Mouse (Mus musculus) retina, postnatal 1 day (tissue): ENCODE data around the gene Kcnt2.
A peak's percentile ranks its signal among the peaks of the same experiment; 100 is the strongest.

Experiments used
- DNase-seq: peaks from one replicate; pipeline ENCODE4 v3.0.0-alpha.2; 2012

The Kcnt2 gene

DNA sequence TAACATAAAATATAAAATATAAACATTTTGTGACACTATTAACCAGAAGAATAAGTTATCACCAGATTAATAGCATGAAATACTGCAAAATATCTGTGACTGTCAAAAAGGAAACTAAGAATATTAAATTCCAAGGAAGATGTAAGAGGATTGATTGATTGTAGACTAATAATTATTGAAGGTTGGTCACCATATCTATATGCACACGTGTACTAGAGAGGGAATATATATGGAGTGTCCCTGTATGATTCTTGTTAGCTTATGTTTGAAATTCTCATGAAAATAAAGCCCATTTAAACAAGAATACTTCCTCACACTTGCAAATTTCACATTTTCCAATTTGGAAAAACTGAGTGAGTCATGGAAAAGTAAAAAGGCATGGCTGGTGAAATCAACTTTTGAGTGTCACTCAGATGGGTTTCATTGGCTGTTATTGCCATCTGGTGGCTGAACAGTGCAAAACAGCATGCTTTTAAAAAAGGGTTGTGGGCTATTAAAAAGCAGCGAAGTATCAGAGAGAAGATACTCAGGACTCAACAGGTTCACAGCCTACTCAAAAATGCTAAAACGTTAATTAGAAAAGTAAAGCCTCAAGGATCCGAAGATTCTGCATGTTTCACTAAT lies 285.4 kb downstream of the Kcnt2 start:
- peak; percentile 55 for DNase-seq

DNA sequence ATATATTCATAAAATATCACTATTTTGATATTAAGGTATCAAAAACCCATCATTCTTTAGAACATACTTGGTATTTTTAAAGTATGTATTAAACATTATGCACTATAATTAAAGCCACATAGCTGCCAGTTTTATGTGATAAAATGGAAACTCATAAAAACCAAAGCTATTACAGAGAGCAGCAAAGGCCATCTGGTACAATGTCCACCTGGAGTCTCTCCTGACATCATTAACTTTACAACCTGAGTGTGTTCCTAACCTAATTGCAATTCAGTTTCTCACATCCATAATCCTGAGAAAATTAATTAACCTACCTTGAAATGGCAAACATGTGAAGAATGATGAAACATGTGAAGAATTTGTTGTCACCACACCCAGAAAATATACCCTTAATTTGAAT lies 288.9 kb downstream of the Kcnt2 start:
- no peak for DNase-seq

DNA sequence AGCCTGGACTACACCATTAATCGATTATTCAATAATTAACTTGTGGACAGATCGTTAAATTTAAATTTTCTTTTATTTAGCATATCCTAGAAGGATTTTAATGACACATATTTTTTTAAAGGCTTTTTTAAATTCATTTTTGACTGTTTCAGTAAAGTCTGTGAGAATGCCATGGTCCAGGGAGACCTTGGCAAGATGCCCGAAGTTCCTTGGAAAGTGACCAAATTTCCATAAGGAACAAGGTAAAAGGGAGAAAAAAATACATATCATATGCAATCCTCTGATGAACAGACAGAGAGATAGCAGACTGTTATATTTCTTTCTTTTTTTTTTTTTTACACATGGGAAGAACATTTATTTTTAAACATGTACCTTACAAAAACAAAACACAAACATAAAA lies 296.1 kb downstream of the Kcnt2 start:
- no peak for DNase-seq

- no peak for DNase-seq
Observed at GRCm38 (mm10) chr1:140548711-140549110, 302.8 kb downstream of the Kcnt2 start.

DNA sequence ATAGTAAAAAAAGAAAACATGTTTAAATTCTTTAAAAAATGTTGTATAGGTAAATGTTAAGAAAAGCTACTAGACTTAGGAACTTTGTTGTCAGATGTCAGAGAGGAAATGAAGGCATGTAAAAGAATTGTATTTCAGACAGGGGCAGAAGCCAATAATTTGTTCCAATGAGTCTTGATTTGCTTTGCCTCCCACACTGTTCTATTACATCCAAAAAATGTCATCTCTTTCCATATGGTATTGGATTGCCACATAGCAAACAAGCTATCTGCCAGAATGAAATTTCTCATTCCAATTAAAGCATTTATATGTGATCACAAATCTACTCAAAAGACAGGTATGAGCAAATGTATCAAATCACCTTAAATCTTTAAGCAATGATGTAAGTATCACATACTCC lies 314.8 kb downstream of the Kcnt2 start:
- no peak for DNase-seq

GRCm38 (mm10) chr1:140572141-140572540 lies 326.2 kb downstream of the Kcnt2 start:
- no peak for DNase-seq

- DNase-seq = peak; percentile 34
Observed at GRCm38 (mm10) chr1:140578607-140579006, 332.6 kb downstream of the Kcnt2 start.

DNA sequence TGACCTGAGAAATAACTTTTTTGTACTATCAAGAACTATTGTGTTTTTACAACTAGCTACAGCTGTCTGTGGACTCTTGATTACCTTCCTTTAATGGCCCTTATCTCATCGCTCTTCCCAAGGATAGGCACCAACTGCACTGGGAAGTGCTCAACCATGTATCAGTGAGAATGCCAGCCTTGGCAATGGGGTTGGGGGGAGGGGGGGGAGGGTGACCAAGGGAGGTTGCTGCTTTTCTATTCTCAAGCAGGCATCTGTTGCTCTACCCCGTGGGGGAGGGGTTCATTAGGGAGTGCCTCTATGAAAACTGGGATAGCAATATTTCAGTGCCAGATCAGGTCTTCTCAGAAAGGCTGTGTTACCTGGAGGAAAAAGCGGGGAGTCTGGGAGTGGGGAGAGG lies 342.3 kb downstream of the Kcnt2 start:
- DNase-seq = no peak

- DNase-seq = no peak
Observed at GRCm38 (mm10) chr1:140608765-140609297, 362.9 kb downstream of the Kcnt2 start.

DNA sequence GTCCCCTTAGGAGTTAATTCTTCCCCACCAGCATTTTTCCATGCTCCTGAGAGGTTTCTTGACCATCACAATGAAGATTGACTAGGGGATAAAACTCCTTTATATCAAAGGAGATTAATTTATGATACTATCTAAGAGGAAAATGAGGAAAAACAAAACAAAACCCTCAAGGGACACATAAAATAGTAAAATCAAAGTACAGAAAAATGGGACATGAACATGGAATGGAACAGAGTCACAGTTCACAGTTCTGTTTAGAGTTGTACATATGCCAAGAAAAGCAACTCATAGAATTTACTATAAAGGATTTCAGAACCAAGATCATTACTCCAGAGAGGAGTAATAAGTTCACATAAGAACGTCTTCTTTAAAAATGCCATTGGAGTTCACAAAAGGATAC lies 367.1 kb downstream of the Kcnt2 start:
- no peak for DNase-seq

GRCm38 (mm10) chr1:140614840-140615239 lies 368.9 kb downstream of the Kcnt2 start:
- DNase-seq = no peak

GRCm38 (mm10) chr1:140618164-140618563 lies 372.2 kb downstream of the Kcnt2 start:
- no peak for DNase-seq

GRCm38 (mm10) chr1:140624918-140625317 lies 379.0 kb downstream of the Kcnt2 start:
- DNase-seq = no peak

- DNase-seq = peak; percentile 13
Observed at GRCm38 (mm10) chr1:140659607-140660340, 413.8 kb downstream of the Kcnt2 start.

DNA sequence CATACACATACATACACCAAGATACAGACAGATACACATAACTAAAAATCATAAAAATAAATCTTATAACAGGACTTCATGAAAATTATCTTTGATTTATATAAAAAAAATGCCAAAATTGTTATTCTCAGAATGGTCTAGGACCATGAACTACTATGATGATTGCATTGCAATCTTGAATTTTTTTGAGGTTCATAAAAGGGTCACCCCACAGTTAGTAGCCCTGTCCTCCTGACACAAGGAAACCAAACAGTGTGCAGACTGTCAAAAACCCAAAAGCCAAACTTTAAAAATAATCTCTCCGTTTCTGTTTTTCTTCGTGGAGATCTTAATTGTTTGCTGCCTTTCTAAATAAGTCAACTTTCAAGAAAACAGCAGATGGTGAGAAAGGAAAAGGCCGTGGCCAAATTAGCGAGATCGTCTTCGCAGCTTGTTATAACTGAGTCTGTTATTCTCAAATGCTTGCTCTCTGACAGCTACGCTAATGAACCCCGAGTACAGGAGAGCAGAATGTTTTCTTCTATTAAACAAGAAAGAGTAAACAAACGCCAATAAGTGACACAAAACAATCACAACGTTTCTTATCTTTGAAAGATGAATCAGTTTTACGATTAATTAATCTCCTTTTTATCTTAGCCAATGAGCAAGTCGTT lies 414.9 kb downstream of the Kcnt2 start:
- peak; percentile 61 for DNase-seq

- peak; percentile 69 for DNase-seq
Observed at GRCm38 (mm10) chr1:140661404-140661787, 415.4 kb downstream of the Kcnt2 start.
